Mouse (Mus musculus) neural tube, embryonic 11.5 days (tissue): ENCODE results near the gene Rock2. TPM values are rescaled to one million over a fixed set of nuclear protein-coding genes. Genes with fewer than 3 reads are reported as not detected.
A peak's percentile ranks its signal among the peaks of the same experiment; 100 is the strongest.
"Not testable (repeated sequence)": the region's sequence is repeated elsewhere in the genome, so short reads cannot be mapped to it uniquely, and the experiment has no call there.

Experiments
- ATAC-seq: fragments of 200-750 bp; cut with Nextera tagmentation; 2 replicates; pipeline ENCODE4 v1.8.0; 2017; ENCODE audit warnings: moderate number of reproducible peaks, mild to moderate bottlenecking, moderate TSS enrichment, moderate library complexity; ENCODE audit not compliant: insufficient read depth, low FRiP score, low TSS enrichment
- DNase-seq: peaks from one replicate; pipeline ENCODE4 v3.0.0-alpha.2; 2015; ENCODE audit warnings: low spot score
- H3K27ac ChIP-seq: fragments of 300-500 bp; sonication (generic); 2 replicates; pipeline ENCODE4 v1.5.1; 2014; ENCODE audit warnings: low read depth, mild to moderate bottlenecking, low read length
- H3K27me3 ChIP-seq: fragments of 300-500 bp; sonication (generic); 2 replicates; pipeline ENCODE4 v1.6.1; 2014; ENCODE audit warnings: mild to moderate bottlenecking, low read length, mixed read lengths; ENCODE audit not compliant: control insufficient read depth, insufficient read depth
- H3K36me3 ChIP-seq: fragments of 300-500 bp; sonication (generic); 2 replicates; pipeline ENCODE4 v1.6.1; 2014; ENCODE audit warnings: mild to moderate bottlenecking, low read length, moderate library complexity, mixed read lengths; ENCODE audit not compliant: control insufficient read depth, insufficient read depth
- H3K4me1 ChIP-seq: fragments of 300-500 bp; sonication (generic); 2 replicates; pipeline ENCODE4 v1.6.1; 2014; ENCODE audit warnings: low read length, mixed read lengths; ENCODE audit not compliant: control insufficient read depth, insufficient read depth
- H3K4me2 ChIP-seq: fragments of 300-500 bp; sonication (generic); 2 replicates; pipeline ENCODE4 v1.6.1; 2014; ENCODE audit warnings: low read depth, mild to moderate bottlenecking, moderate library complexity
- H3K4me3 ChIP-seq: fragments of 300-500 bp; sonication (generic); 2 replicates; pipeline ENCODE4 v1.5.1; 2014; ENCODE audit warnings: low read depth, low read length
- H3K9ac ChIP-seq: fragments of 300-500 bp; sonication (generic); 2 replicates; pipeline ENCODE4 v1.6.1; 2014; ENCODE audit warnings: mild to moderate bottlenecking, low read length
- H3K9me3 ChIP-seq: fragments of 300-500 bp; sonication (generic); 2 replicates; pipeline ENCODE4 v1.6.1; 2016; ENCODE audit warnings: low read length; ENCODE audit not compliant: control insufficient read depth
- WGBS: fragments of 180-500 bp; shearing (Covaris S2); extraction: QIAGEN DNeasy Blood & Tissue Kit; methylation state at CpG from one replicate; pipeline ENCODE4 v1.1.7; 2014; 5-methylcytosine and 5-hydroxymethylcytosine counted together
- polyA plus RNA-seq: library from polyadenylated mRNA; unstranded; fragments of >200 nt; fragmentation: Nextera tagmentation; extraction: Ambion mirVana; gene quantifications from 2 replicates; pipeline ENCODE4 v1.2.1, GENCODE M21; 2014

Gene Rock2
- polyA plus RNA-seq, 1 experiment from 2014 or later, result 14.8 TPM

GRCm38 (mm10) chr12:17001211-17001610 lies 106.5 kb downstream of the Rock2 start:
- 0 out of 2 replicates have a peak, but pooled peaks cover 5% of the 10 kb centered on the region for H3K4me1 ChIP-seq
- DNase-seq, result no peak
- no peak overlapping the region for H3K4me3 ChIP-seq
- ATAC-seq, result no peak
- H3K9ac ChIP-seq, result no peak overlapping the region
- no peaks in the 10 kb centered on the region for H3K9me3 ChIP-seq
- no peaks in the 10 kb centered on the region for H3K36me3 ChIP-seq
- 57% methylated on average over 4 of the region's 4 CpGs for WGBS
- no peak overlapping the region for H3K4me2 ChIP-seq
- no peak overlapping the region for H3K27ac ChIP-seq
- H3K27me3 ChIP-seq, result peaks cover 11% of the 10 kb centered on the region; the same call in 1 of the 2 replicates

GRCm38 (mm10) chr12:17009466-17009865 lies 114.8 kb downstream of the Rock2 start:
- no peaks in the 10 kb centered on the region for H3K9me3 ChIP-seq
- ATAC-seq (no peak), DNase-seq (no peak)
- H3K4me1 ChIP-seq, result peaks cover 4% of the 10 kb centered on the region; the same call in 1 of the 2 replicates
- H3K36me3 ChIP-seq, result no peaks in the 10 kb centered on the region
- H3K27ac ChIP-seq, result no peak overlapping the region
- H3K4me2 ChIP-seq, result no peak overlapping the region
- WGBS, result 95% methylated on average over 6 of the region's 6 CpGs
- no peak overlapping the region for H3K4me3 ChIP-seq
- H3K27me3 ChIP-seq, result no peaks in the 10 kb centered on the region
- H3K9ac ChIP-seq, result no peak overlapping the region

GRCm38 (mm10) chr12:17011100-17011870 lies 116.6 kb downstream of the Rock2 start, which contains the start of gene 2410004P03Rik:
Gene 2410004P03Rik (minus strand): TSS chr12:17011727.
- Histone ChIP-seq H3K27ac (no peak within 1 kb of the TSS), H3K4me2 (peak within 1 kb of the TSS; percentile 47), H3K9me3 (no peaks in the 10 kb centered on the region), H3K36me3 (no peaks in the 10 kb centered on the region), H3K27me3 (no peaks in the 10 kb centered on the region), H3K9ac (peak within 1 kb of the TSS; percentile 37; the same call in 1 of the 2 replicates), H3K4me3 (peak within 1 kb of the TSS; percentile 33), H3K4me1 (peaks cover 4% of the 10 kb centered on the region; the same call in 1 of the 2 replicates)
- peak; percentile 65 for ATAC-seq
- DNase-seq, result peak; percentile 83
- WGBS, result 8% methylated on average over 29 of the region's 29 CpGs

- WGBS, result 65% methylated on average over 2 of the region's 2 CpGs
- ATAC-seq, result no peak; the same call in 1 of the 2 replicates
These were observed 117.6 kb downstream of the Rock2 start for GRCm38 (mm10) chr12:17012067-17012899.

GRCm38 (mm10) chr12:17015711-17016110 lies 121.0 kb downstream of the Rock2 start:
- H3K4me2 ChIP-seq, result no peak overlapping the region
- H3K36me3 ChIP-seq, result no peaks in the 10 kb centered on the region
- 86% methylated on average over 2 of the region's 2 CpGs for WGBS
- ATAC-seq (no peak), DNase-seq (no peak)
- no peaks in the 10 kb centered on the region for H3K27me3 ChIP-seq
- no peak overlapping the region for H3K27ac ChIP-seq
- no peak overlapping the region for H3K4me3 ChIP-seq
- peaks cover 4% of the 10 kb centered on the region; the same call in 1 of the 2 replicates for H3K4me1 ChIP-seq
- H3K9ac ChIP-seq, result no peak overlapping the region
- H3K9me3 ChIP-seq, result no peaks in the 10 kb centered on the region

More at GRCm38 (mm10) chr12:17012067-17012899, 117.6 kb downstream of the Rock2 start:
- Histone ChIP-seq H3K4me1 (peaks cover 4% of the 10 kb centered on the region; the same call in 1 of the 2 replicates), H3K9me3 (no peaks in the 10 kb centered on the region), H3K36me3 (no peaks in the 10 kb centered on the region), H3K27ac (no peak overlapping the region), H3K9ac (no peak overlapping the region), H3K4me2 (no peak overlapping the region), H3K27me3 (no peaks in the 10 kb centered on the region), H3K4me3 (no peak overlapping the region)
- DNase-seq, result no peak

GRCm38 (mm10) chr12:17018468-17018867 lies 123.8 kb downstream of the Rock2 start:
- no peak for ATAC-seq
- WGBS, result 26% methylated on average over 4 of the region's 4 CpGs

GRCm38 (mm10) chr12:17021125-17021524 lies 126.4 kb downstream of the Rock2 start:
- not testable (repeated sequence) for H3K36me3 ChIP-seq, H3K9ac ChIP-seq, H3K9me3 ChIP-seq, H3K4me2 ChIP-seq, H3K4me1 ChIP-seq, H3K4me3 ChIP-seq, DNase-seq, H3K27me3 ChIP-seq, H3K27ac ChIP-seq, ATAC-seq
- WGBS, result 81% methylated on average over 4 of the region's 4 CpGs

More at GRCm38 (mm10) chr12:17018468-17018867, 123.8 kb downstream of the Rock2 start:
- Histone ChIP-seq H3K36me3 (no peaks in the 10 kb centered on the region), H3K27me3 (no peaks in the 10 kb centered on the region), H3K4me1 (no peaks in the 10 kb centered on the region), H3K4me3 (no peak overlapping the region), H3K9ac (no peak overlapping the region), H3K4me2 (no peak overlapping the region), H3K9me3 (no peaks in the 10 kb centered on the region), H3K27ac (no peak overlapping the region)
- DNase-seq, result peak; percentile 61

- DNase-seq (no peak), ATAC-seq (no peak)
- H3K27me3 ChIP-seq, result no peaks in the 10 kb centered on the region
- 85% methylated on average over 4 of the region's 4 CpGs for WGBS
- no peak overlapping the region for H3K4me2 ChIP-seq
- no peaks in the 10 kb centered on the region for H3K9me3 ChIP-seq
- no peak overlapping the region for H3K27ac ChIP-seq
- no peak overlapping the region for H3K4me3 ChIP-seq
- no peak overlapping the region for H3K9ac ChIP-seq
- H3K36me3 ChIP-seq, result no peaks in the 10 kb centered on the region
- H3K4me1 ChIP-seq, result no peaks in the 10 kb centered on the region
These were observed 127.5 kb downstream of the Rock2 start for GRCm38 (mm10) chr12:17022145-17022544.
